Mouse (Mus musculus): Measurements from ENCODE around the gene Grip1. TPM values are rescaled to one million over a fixed set of nuclear protein-coding genes. Genes with fewer than 3 reads are reported as not detected.

The Grip1 gene
- polyA plus RNA-seq, 1 experiment: 0.08 TPM

DNA sequence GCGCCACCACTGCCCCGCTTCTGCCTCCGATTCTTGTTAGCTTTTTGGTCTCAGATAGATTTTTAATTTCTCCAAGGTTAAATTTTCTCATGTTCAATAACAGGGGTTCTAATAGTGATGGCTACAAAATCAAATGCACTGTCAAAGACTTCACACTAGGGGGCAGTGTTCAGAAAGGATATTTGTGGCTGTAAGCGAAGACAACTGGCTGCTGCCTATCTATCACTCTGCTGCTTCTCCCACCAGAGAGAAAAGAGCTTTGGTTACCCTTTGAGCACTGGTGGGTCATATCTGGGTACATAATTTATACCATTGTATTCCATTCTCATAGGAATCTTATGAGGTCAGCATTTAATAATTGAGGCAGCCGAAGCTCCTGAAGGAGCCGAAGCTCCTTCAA lies 431.9 kb downstream of the Grip1 start:
- no peak for TF ChIP-seq SRF (IDR thresholded peaks at IDR 0.05; ENCODE audit: control insufficient read depth, insufficient read length, low read depth)
- no peak for TF ChIP-seq USF1 (IDR thresholded peaks at IDR 0.05; ENCODE audit: low read depth)
- TF ChIP-seq E2F4 (IDR thresholded peaks at IDR 0.05; ENCODE audit: insufficient read depth): no peak
- TF ChIP-seq CEBPB (IDR thresholded peaks at IDR 0.05; ENCODE audit: insufficient read depth, poor library complexity, severe bottlenecking): no peak
- no peak for TF ChIP-seq TCF12 (IDR thresholded peaks at IDR 0.05; ENCODE audit: insufficient read depth, poor library complexity, severe bottlenecking)
- no peak for TF ChIP-seq POLR2AphosphoS2 (IDR thresholded peaks at IDR 0.05; ENCODE audit: insufficient read length, low read depth)
- no peak for TF ChIP-seq POLR2A (IDR thresholded peaks at IDR 0.05; ENCODE audit: insufficient read length, low read depth)
- TF ChIP-seq TCF3 (IDR thresholded peaks at IDR 0.05; ENCODE audit: insufficient read length, low read depth): no peak
- no peak for TF ChIP-seq MYOG (IDR thresholded peaks at IDR 0.05; ENCODE audit: control insufficient read depth in 1 of 3, insufficient read depth in 1 of 3, insufficient read length in 2 of 3, low read depth in 2 of 3)
- TF ChIP-seq MAX (IDR thresholded peaks at IDR 0.05; ENCODE audit: low read depth): no peak
- no peak for TF ChIP-seq REST (IDR thresholded peaks at IDR 0.05; ENCODE audit: insufficient read depth, insufficient read length)
- no peak for TF ChIP-seq MYOD1 (IDR thresholded peaks at IDR 0.05; ENCODE audit: control insufficient read depth in 1 of 3, insufficient read length in 2 of 3, low read depth in 2 of 3)
- Histone ChIP-seq H3K4me2 (ENCODE audit: low read depth) (no peak overlapping the region), H3K79me2 (ENCODE audit: control insufficient read depth, insufficient read depth) (no peaks in the 10 kb centered on the region), H3K36me3 (ENCODE audit: control insufficient read depth, insufficient read depth) (no peaks in the 10 kb centered on the region), H3K27me3 (ENCODE audit: control insufficient read depth, insufficient read depth, insufficient read length) (no peaks in the 10 kb centered on the region), H3ac (ENCODE audit: control insufficient read depth, insufficient read length) (no peak overlapping the region), H3K4me3 (no peak overlapping the region)

DNA sequence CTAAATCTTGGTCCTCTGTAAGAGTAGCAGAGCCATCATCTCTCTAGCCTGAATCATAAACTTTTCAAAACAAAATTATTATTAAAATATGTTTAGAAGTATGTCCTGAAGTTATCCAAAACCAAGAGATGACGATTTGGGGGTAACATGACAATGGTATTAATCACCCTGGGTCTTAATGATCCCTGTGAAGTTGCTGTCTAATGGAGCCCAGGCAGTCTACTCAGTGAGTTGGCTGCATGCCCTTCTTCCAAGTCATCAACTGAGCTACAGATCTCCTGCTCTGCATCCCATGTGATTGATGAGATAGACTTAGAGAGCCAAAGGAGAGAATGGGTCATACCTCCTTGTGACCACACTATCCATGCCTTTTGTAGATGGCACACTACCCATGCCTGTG lies 433.1 kb downstream of the Grip1 start:
- TF ChIP-seq MAX (IDR thresholded peaks at IDR 0.05; ENCODE audit: low read depth) (no peak), POLR2A (IDR thresholded peaks at IDR 0.05; ENCODE audit: insufficient read length, low read depth) (no peak), SRF (IDR thresholded peaks at IDR 0.05; ENCODE audit: control insufficient read depth, insufficient read length, low read depth) (no peak), TCF3 (IDR thresholded peaks at IDR 0.05; ENCODE audit: insufficient read length, low read depth) (no peak), REST (IDR thresholded peaks at IDR 0.05; ENCODE audit: insufficient read depth, insufficient read length) (no peak), MYOG (IDR thresholded peaks at IDR 0.05; ENCODE audit: control insufficient read depth in 1 of 3, insufficient read depth in 1 of 3, insufficient read length in 2 of 3, low read depth in 2 of 3) (no peak), MYOD1 (IDR thresholded peaks at IDR 0.05; ENCODE audit: control insufficient read depth in 1 of 3, insufficient read length in 2 of 3, low read depth in 2 of 3) (no peak), E2F4 (IDR thresholded peaks at IDR 0.05; ENCODE audit: insufficient read depth) (no peak), POLR2AphosphoS2 (IDR thresholded peaks at IDR 0.05; ENCODE audit: insufficient read length, low read depth) (no peak), CEBPB (IDR thresholded peaks at IDR 0.05; ENCODE audit: insufficient read depth, poor library complexity, severe bottlenecking) (no peak), USF1 (IDR thresholded peaks at IDR 0.05; ENCODE audit: low read depth) (no peak)

DNA sequence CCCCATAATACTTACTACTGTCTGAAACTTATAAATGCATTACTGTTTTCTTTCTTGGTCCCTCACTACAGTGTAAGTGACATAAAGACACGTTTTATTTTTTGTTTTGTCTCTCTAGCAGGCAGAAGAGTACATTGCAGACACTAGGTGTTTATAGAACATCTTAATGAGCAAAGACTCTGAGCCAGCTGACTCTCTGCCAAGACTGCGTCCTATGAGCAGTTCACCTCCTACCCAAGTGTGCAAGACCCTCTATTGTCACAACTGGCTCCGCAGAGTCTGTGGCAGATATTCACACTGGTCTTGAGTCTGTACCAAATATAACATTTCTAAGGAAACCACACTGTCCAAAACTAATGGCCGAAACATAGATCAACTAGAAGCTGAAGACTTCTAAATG lies 449.1 kb downstream of the Grip1 start:
- Histone ChIP-seq H3K27me3 (ENCODE audit: control insufficient read depth, insufficient read depth, insufficient read length) (no peaks in the 10 kb centered on the region), H3ac (ENCODE audit: control insufficient read depth, insufficient read length) (no peak overlapping the region), H3K79me2 (ENCODE audit: control insufficient read depth, insufficient read depth) (no peaks in the 10 kb centered on the region), H3K4me3 (no peak overlapping the region), H3K4me2 (ENCODE audit: low read depth) (no peak overlapping the region), H3K36me3 (ENCODE audit: control insufficient read depth, insufficient read depth) (no peaks in the 10 kb centered on the region)
- no peak for TF ChIP-seq TCF12 (IDR thresholded peaks at IDR 0.05; ENCODE audit: insufficient read depth, poor library complexity, severe bottlenecking)
- TF ChIP-seq MAX (IDR thresholded peaks at IDR 0.05; ENCODE audit: low read depth): no peak
- no peak for TF ChIP-seq POLR2A (IDR thresholded peaks at IDR 0.05; ENCODE audit: insufficient read length, low read depth)
- TF ChIP-seq MYOD1 (IDR thresholded peaks at IDR 0.05; ENCODE audit: control insufficient read depth in 1 of 3, insufficient read length in 2 of 3, low read depth in 2 of 3): no peak
- TF ChIP-seq E2F4 (IDR thresholded peaks at IDR 0.05; ENCODE audit: insufficient read depth): no peak
- no peak for TF ChIP-seq USF1 (IDR thresholded peaks at IDR 0.05; ENCODE audit: low read depth)
- TF ChIP-seq MYOG (IDR thresholded peaks at IDR 0.05; ENCODE audit: control insufficient read depth in 1 of 3, insufficient read depth in 1 of 3, insufficient read length in 2 of 3, low read depth in 2 of 3): no peak
- no peak for TF ChIP-seq TCF3 (IDR thresholded peaks at IDR 0.05; ENCODE audit: insufficient read length, low read depth)
- no peak for TF ChIP-seq REST (IDR thresholded peaks at IDR 0.05; ENCODE audit: insufficient read depth, insufficient read length)
- no peak for TF ChIP-seq POLR2AphosphoS2 (IDR thresholded peaks at IDR 0.05; ENCODE audit: insufficient read length, low read depth)
- TF ChIP-seq CEBPB (IDR thresholded peaks at IDR 0.05; ENCODE audit: insufficient read depth, poor library complexity, severe bottlenecking): no peak
- no peak for TF ChIP-seq SRF (IDR thresholded peaks at IDR 0.05; ENCODE audit: control insufficient read depth, insufficient read length, low read depth)

More for the DNA sequence above, 433.1 kb downstream of the Grip1 start:
- Histone ChIP-seq H3ac (ENCODE audit: control insufficient read depth, insufficient read length) (no peak overlapping the region), H3K36me3 (ENCODE audit: control insufficient read depth, insufficient read depth) (no peaks in the 10 kb centered on the region), H3K4me3 (no peak overlapping the region), H3K79me2 (ENCODE audit: control insufficient read depth, insufficient read depth) (no peaks in the 10 kb centered on the region), H3K4me2 (ENCODE audit: low read depth) (no peak overlapping the region), H3K27me3 (ENCODE audit: control insufficient read depth, insufficient read depth, insufficient read length) (no peaks in the 10 kb centered on the region)

DNA sequence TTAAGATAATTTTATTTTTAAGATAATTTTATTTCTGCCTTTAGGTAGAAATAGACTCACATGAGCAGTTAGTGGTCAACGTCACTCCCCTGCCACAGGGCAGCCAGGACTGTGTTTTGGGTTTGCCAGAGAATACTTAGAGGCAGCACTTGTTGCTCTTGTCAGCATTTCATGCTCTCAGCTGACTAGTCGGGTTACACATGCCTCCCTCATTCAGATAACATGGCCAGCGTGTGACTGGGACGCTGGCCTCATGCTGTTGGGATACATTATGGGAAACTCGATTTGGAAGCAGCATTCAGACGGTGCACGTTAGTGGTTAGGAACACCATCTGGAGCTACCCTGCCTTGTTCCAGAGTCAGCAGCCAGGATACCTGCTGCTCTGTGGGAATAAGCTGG lies 453.2 kb downstream of the Grip1 start:
- H3K36me3 ChIP-seq (ENCODE audit: control insufficient read depth, insufficient read depth): no peaks in the 10 kb centered on the region
- H3K4me2 ChIP-seq (ENCODE audit: low read depth): no peak overlapping the region
- H3ac ChIP-seq (ENCODE audit: control insufficient read depth, insufficient read length): no peak overlapping the region
- H3K4me3 ChIP-seq: no peak overlapping the region
- no peaks in the 10 kb centered on the region for H3K79me2 ChIP-seq (ENCODE audit: control insufficient read depth, insufficient read depth)
- H3K27me3 ChIP-seq (ENCODE audit: control insufficient read depth, insufficient read depth, insufficient read length): no peaks in the 10 kb centered on the region
- TF ChIP-seq REST (IDR thresholded peaks at IDR 0.05; ENCODE audit: insufficient read depth, insufficient read length): no peak
- TF ChIP-seq MYOD1 (IDR thresholded peaks at IDR 0.05; ENCODE audit: control insufficient read depth in 1 of 3, insufficient read length in 2 of 3, low read depth in 2 of 3): no peak
- no peak for TF ChIP-seq POLR2AphosphoS2 (IDR thresholded peaks at IDR 0.05; ENCODE audit: insufficient read length, low read depth)
- no peak for TF ChIP-seq POLR2A (IDR thresholded peaks at IDR 0.05; ENCODE audit: insufficient read length, low read depth)
- no peak for TF ChIP-seq E2F4 (IDR thresholded peaks at IDR 0.05; ENCODE audit: insufficient read depth)
- no peak for TF ChIP-seq TCF3 (IDR thresholded peaks at IDR 0.05; ENCODE audit: insufficient read length, low read depth)
- TF ChIP-seq SRF (IDR thresholded peaks at IDR 0.05; ENCODE audit: control insufficient read depth, insufficient read length, low read depth): no peak
- TF ChIP-seq USF1 (IDR thresholded peaks at IDR 0.05; ENCODE audit: low read depth): no peak
- TF ChIP-seq TCF12 (IDR thresholded peaks at IDR 0.05; ENCODE audit: insufficient read depth, poor library complexity, severe bottlenecking): no peak
- TF ChIP-seq MYOG (IDR thresholded peaks at IDR 0.05; ENCODE audit: control insufficient read depth in 1 of 3, insufficient read depth in 1 of 3, insufficient read length in 2 of 3, low read depth in 2 of 3): no peak
- TF ChIP-seq CEBPB (IDR thresholded peaks at IDR 0.05; ENCODE audit: insufficient read depth, poor library complexity, severe bottlenecking): no peak

All from myocyte (in vitro differentiated cells).